Mouse (Mus musculus) G1E-ER4 (cell line): ENCODE results near the gene Hspa4l. TPM values are rescaled to one million over a fixed set of nuclear protein-coding genes. Genes with fewer than 3 reads are reported as not detected.

ENCODE experiments used
- GATA1 ChIP-seq: IDR thresholded peaks from one replicate; pipeline ENCODE4 v1.8.0; 2012; ENCODE audit warnings: low read length, inconsistent platforms
- polyA plus RNA-seq: library from polyadenylated mRNA; stranded (reverse); fragments of >175 nt; gene quantifications from 2 replicates; pipeline ENCODE4 v1.2.3, GENCODE M21; 2012

The Hspa4l gene
- polyA plus RNA-seq, result 11.0 and 14.1 TPM in 2 replicates

DNA sequence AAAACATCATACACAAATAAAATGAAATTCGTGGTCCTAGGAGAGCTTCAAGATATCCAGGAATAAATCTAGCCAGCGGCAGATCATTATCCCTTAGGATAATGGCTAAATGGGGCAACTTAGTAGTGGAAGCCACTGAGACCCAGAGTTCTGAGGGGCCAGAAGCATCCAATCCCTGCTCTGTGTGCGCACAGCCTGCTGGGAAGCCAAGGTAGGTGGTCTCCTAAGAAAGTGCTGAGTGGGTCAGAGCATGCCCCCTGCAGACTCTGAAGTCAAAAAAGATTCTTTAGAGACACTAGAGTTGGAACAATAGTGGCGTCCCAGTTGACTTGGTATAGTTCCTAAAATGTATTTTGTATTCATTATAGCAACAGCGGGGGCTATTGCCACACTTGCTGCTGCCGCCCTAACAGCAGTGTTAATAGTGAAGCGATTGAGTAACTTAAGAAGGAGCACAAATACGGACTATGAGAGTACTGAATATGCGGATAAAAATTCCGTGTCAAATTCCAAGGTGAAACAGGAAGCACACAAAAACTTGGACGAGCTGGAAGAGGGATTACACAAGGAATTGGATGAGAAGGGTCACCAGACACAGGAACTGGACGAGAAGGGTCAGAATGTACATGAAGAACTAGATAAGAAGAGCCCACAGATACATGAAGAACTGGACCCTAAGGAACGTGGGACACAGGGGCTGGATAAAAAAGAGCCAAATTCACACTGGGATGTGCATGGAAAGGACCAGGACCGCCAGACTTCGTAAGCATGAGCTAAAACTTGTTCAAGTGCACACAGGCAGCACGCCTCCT lies at the start of gene Hspa4l:
Gene Hspa4l (plus strand): TSS at position 472 of the 812 bp plus-strand sequence.
- TF ChIP-seq GATA1, result no peak

DNA sequence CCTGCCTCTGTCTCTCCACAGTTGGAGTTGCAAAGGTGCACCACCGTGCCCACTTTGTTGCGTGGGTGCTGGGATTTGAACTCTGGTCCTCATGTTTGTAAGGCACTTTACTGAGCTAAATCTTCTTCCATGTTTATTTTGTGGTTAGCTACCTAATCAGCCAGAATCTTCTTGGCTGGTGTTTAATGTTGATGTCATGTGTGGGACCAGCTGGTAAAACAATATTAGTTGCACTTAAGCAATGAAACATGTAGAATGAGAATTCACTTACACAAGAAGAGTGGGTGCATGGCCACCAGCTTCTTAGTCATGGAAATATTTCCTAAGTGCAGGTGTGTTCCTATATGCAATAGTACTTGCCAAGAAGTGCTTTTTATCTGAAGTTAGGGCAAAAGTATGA lies 49.1 kb upstream of the Hspa4l start:
- no peak for TF ChIP-seq GATA1

DNA sequence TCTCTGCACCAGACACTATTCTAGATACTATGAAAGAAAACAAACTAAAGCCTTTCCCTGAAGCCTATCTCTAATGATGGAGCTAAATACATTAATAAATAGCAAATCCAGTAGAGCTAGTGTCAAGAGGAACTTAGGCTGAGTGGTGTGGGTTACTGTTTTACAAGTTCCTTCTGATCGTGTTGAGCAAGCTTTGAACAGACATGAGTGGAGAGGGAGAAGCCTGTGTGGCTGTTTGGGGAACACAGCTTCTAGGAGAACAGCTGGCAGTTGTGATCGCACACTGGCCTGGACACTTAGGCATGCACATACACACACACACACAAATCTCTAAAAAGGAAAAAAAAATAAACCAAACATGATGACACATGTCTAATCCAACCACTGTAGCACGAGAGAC lies 45.5 kb upstream of the Hspa4l start:
- no peak for TF ChIP-seq GATA1

DNA sequence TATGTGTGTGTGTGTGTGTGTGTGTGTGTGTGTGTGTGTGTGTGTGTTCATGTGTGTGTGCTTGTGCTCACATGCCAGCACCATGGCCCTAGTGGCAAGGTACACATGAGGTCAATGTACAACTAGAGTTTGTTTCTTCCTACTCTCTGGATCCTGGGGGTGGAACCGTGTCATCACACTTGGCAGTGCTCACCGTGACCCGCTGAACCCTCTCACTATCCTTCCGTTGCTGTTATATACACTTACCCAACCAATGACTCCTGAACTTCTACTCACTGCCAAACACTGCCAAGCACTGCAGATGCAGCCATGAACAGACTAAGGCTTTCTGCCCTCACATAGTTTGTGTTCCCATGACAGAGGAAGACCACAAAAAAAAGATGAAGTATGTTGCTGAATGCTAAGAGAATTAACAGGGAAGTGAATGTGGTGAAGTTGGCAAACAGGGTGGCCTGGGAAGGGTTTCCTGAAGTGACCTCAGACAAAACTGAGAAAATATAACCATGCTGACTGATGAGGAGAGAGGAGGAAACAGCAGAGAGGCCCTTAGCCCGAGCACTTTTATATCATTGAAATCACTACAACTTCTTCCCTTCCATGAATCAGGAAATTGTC lies 39.4 kb upstream of the Hspa4l start:
- TF ChIP-seq GATA1, result no peak

DNA sequence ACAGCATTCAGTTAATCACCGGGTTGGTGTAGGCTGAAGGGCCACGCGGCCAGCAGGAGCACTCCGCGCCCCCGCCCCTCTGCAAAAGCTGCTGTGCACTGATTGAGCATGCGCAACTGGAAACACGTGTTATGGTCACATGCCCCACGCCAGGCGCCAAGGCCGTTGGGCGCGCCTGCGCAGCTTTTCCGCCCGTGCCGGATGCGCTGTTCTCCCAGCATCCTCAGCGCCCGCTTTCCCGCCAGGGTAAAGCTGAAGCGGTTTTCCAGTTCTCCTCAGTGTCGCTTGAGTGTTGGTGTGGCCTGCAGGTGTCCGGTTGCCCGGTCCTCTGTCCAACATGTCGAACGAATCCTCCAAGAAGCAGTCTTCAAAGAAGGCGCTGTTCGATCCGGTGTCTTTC lies 35.6 kb upstream of the Hspa4l start, which contains the start of gene Slc25a31:
Gene Slc25a31 (plus strand): TSS at position 201 of the 400 bp plus-strand sequence.
- no peak for TF ChIP-seq GATA1

DNA sequence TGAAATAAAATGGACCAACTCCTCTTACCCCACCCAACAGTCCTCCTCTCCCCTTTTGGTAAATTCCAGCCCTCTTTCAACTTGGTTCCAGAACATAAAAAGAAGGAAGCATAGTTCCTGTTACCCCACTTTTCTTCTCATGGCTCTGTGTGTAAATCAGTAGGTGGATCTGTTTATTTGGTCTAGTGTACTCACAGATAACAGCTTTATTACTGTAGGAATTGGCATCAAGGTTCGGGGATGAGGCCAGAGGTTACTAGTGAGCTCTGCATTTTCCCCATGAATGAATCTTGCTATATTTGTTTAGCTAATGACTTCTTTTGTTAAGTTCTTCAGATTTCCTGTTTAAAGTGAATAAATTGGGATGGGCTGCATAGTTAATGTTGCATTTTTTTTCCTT lies 28.2 kb upstream of the Hspa4l start:
- no peak for TF ChIP-seq GATA1

DNA sequence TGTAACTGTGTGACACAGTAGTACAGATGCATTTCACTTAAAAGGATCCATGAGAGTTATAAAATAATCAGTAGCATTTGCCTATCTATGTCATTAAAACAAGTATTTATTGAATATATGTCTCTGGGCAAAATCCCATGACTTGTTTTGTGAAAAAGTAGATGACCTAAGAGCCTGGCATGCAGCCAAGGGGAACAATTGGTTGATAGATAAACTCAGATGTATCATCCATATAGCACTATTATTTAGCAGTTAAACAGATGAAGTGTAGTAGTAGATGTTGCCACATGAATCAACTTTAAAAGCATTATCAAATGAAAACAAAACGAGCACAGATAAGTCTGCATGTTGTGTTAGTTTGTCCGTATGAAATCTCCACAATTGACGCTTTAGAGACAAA lies 25.3 kb upstream of the Hspa4l start:
- TF ChIP-seq GATA1, result no peak

DNA sequence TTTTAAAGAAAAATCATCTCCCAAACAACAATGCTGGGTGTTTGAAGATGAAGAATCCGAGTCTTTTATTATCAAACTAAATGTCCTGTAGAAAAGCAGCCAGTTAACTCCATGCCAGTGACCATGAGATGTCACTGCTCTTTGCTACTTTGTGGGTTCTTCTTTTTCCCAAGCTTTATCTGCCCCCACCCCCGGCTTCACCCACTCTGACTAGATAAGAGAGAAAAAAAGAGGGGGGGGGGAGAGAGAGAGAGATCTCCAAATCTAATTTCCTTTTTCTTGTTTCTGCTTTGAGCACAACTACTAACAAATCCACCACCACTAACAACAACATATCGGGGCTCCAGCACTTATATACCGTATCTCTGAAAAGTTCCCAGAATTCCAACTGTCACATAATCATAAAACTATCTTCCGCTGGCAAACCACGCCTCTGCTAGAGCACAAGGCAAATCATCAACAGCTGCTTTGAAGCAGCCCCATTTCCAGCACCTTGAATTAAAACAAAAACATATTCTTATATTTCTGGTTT lies 5.8 kb upstream of the Hspa4l start:
- TF ChIP-seq GATA1, result no peak

DNA sequence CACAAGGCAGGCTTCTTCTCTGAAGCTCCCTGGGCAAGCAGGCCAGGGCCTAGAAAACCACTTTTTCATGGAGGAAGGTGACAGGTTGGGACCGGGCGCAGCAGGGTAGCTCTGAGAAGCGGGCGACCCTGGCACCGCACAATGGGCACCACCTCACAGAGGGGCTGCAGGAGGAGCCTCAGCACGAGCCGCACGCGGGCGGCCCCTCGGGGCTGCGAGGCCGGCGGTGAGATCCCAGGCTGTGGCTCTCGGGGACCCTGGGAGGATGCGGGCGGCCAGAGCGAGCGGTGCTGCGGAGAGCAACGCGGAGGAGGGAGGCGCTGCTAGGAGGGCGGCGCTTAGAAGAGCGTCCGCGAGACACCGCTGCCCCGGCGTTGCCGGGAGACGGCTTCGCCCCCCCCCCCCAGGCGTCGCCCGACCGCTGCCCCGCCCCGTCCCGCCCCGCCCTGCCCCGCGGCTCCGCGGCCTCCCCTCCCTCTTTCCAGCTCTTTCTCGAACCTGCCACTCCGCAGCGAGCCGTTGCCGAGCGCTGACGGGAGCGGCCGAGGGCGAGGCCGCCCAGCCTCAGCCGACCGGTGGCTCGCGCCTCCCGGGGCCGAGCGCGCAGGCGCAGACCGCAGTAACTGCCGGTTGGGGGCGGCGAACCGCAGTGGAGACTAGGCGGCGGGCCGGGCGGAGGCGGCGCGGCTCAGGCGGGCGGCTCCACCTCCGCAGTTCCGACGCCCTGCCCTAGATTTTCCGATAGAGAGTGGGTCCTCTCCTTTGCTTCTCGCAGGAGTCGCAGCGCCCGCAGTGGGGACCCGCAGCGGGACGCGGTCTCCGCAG lies 753 bp downstream of the Hspa4l start:
- TF ChIP-seq GATA1, result no peak

DNA sequence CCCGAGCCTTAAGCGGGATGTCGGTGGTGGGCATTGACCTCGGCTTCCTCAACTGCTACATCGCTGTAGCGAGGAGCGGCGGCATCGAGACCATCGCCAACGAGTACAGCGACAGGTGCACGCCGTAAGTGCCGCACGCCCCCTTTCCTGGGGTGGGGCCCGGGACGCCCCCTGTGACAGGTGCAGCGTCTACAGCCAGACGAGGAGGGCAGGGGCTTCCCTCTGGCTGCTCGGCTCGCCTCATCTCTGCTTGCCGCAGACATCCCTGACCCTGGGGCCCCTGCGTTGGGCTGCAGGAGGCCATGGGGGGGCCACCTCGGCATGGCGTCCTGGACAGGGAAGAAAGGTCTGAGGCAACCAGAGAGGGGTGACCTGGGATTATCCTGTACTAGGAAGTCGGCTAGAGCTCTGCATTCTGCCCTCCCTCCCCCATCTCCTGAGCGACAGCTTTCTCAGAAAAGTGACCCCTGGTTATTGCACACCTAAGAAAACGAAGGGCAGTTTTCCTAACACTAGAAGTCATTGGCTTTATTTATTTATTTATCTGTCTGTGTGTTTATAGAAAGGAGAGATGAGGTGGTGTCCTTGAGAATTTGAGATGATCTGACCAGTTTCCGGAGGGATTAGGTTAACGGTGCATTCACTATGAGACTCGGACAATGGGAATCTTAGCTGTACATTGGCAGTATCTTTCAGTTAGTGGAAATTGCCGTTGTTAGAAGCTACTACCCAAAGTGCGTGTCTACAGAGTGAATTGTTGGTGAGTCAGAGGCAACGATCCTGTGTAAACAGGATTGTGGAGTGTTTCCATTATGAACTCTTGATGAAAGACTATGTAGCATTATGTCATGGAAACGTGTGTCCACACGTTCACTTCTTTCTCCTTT lies 1.6 kb downstream of the Hspa4l start:
- no peak for TF ChIP-seq GATA1

DNA sequence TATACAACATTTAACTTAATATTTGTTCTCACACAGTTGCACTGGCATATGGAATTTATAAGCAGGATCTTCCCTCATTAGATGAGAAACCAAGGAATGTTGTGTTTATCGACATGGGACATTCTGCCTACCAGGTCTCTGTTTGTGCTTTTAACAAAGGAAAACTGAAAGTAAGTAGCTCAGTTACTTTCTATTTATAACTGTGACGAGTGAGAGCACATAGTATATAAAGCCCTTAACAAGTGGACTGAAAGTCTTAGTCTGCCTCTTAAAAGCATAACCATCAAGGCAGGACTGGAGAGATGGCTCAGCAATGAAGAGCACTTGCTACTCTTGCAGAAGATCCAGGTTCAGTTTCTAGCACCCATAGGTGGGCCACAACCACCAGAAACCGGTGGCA lies 16.5 kb downstream of the Hspa4l start:
- TF ChIP-seq GATA1, result no peak

DNA sequence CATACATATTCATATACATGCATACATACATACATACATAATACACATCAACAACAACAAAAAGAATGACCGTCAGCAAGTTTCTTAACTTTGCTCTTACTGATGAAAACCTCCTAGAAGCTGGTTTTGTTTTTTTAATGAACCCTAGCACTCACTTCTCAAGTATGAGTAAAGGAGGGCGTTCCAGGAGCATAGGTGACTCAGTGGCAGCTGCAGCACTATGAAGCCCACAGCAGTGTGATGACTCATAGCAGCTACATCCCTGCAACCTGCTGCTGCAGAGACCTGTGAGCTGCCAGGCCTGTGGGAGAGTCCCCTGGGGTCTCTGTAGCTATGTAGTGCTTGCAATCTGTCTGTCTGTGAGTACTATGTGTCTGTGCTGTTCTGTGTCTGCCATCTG lies 17.0 kb downstream of the Hspa4l start:
- no peak for TF ChIP-seq GATA1

DNA sequence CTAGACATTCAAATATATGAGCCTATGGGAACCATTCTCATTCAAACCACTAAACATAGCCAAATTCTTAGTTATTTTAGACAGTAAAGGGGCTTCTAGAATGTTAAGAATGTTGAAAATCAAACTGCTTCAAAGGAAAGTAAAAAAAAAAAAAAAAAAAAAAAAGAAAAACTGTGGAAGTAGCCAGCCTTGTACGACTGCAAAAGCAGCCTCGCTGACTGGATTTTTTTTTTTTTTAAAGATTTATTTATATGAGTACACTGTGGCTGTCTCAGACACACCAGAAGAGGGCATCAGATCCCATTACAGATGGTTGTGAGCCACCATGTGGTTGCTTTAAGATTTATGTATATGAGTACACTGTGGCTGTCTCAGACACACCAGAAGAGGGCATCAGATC lies 49.5 kb downstream of the Hspa4l start:
- TF ChIP-seq GATA1, result no peak

DNA sequence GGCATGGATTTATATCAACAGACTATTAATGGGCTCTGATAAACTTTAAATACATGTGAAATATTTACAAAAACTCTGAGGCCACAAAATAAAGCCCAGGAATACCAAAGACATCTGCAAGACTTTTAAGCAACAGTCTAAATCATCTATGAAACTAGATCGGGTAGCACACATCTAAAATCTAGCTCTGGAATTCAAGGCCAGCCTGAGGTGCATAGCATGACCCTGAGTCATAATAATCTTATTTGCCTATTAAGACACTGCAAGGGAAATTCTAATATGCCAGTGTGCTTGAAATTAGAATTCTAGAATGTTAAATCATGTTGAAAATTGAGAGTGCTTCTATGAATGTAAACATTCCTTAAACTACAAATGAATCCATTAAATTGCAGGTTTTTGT lies 53.8 kb downstream of the Hspa4l start:
- TF ChIP-seq GATA1, result no peak

DNA sequence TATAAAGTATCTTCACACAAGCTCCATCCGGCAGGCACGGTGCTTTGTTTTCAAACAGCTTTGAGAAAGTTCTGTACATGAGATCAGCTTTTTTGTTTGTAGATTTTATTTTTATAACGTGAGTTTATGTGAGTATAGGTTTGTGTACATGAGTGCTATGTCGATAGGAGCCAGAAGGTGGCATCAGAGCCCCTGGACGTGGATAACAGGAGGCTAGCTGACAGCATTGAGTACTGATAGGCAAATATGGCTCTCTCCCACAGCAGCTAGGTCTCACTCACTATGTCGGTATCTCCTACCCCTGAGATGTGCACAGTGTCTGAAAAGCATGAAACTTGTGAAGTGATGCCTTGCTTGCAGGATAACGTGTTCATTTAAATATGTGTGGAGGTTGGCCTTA lies 54.2 kb downstream of the Hspa4l start:
- TF ChIP-seq GATA1, result no peak
